Mouse (Mus musculus): ENCODE results near the gene Pip5k1b.
A peak's percentile ranks its signal among the peaks of the same experiment; 100 is the strongest.

The Pip5k1b gene

DNA sequence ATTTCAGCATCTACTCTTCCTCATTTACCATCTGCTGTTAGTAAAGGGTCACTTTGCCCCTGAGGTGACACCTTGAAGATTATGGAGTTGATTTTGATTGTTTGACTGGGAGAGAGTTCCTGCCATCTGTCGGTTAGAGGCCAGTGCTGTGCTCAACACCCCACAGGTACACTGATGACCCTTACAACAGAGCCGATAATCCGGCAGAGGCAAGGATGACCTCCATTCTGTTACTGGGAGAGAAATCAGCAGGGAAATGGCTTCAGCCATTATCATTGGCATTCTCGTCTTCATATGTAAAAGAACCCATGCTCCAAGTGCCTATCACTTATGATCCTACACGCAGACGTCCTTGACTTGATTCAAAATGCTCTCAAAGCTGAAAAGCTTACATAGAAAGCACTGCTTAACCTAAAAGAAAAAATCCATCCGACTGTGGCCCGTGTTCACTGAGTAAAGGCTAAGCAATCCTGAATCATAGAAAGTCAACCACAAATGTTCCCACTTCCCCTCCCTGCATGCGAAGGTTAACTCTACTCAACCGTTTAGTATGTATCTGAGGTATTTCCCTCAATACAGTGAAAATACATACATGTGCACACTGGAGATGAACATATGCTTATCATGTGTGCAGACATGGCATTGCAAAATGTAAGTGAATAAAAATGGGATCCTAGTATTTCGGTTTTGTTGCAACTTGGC lies 146.7 kb downstream of the Pip5k1b start:
- no peak for DNase-seq

DNA sequence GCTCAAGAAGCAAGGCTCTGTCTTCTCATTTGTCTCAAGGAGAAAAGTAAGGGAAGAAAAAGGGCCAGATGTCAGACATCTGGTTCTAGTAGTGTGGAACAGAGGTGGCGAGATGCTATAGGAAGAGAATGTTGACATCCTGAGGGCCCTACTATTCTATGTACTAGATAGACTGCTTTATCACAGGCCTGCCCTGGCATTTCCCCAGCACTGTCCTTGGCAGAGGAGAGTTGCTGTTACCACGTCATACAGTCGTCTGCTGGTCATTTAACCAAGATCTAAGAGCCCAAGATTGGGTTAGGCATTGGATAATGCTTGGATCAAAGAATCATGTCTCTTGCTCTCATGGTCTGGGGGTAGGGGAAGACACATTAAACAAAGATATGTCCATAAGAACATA lies 151.0 kb downstream of the Pip5k1b start:
- DNase-seq = no peak

DNA sequence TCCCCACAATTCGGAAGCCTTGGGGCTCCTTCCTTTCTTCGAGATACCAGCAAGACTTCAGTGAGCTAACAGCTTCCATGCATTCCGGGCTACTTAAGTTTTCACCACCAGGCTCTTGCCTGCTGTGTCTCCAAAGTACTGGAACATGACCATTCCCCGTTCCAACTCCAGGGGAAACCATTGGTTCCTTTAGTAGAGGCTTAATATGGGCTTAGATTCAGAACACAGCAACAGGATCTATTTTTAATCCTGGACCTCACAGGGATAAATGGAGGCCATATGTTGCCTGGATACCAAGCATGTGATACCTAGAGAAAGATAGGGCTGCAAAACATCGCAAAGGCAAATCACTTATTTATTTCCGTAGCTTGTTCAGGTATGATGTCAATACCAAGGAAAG lies 152.4 kb downstream of the Pip5k1b start:
- DNase-seq = no peak

DNA sequence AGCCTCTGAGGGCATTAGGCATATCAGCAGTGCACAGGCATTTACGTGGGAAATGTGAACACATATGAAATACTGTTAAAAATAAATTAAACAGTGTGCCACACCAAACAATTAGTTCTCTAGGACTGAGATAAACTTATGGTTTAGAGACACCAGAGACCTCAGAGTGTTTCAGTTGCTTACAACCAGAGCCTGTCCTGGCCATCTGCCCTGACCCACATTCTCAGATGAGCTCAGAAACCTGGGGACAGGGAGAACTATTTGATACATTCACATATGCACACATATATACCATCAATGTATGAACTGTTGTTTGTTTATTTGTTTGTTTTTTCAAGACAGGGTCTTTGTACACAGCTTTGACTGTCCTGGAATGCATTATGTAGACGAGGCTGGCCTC lies 161.8 kb downstream of the Pip5k1b start:
- no peak for DNase-seq

DNA sequence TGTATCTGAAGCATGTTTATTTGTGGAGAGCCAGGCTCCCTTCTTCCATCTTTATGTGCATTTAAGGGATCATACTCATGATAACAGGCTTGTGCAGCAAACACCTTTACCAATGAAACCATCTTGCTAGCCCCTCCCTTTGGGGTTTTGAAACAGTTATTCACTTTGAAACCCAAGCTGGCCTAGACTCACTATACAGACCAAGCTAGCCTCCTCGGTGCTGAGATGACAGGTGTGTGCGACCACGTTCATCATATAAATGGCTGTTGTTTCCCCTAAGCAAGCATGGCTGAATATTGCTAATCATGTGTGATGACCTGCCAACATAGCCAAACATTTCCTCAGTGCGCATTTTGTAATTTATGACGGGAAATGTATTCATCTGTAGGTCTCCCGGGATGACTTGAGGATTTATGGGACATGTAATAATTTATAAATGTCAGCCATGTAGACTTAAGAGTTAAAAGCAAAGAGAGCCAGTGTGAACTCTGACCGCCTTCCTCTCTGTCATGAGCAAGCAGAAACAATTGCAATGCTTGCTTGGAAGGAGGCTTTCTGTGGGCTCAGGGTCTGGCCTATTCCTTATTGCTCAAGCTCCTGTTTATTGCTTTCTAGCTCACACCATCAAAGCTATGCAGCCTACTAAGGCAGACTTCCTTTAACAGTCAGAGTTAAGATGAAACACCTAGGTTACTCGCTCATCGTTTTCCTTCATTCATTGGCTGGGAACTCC lies 164.0 kb downstream of the Pip5k1b start:
- DNase-seq = no peak

DNA sequence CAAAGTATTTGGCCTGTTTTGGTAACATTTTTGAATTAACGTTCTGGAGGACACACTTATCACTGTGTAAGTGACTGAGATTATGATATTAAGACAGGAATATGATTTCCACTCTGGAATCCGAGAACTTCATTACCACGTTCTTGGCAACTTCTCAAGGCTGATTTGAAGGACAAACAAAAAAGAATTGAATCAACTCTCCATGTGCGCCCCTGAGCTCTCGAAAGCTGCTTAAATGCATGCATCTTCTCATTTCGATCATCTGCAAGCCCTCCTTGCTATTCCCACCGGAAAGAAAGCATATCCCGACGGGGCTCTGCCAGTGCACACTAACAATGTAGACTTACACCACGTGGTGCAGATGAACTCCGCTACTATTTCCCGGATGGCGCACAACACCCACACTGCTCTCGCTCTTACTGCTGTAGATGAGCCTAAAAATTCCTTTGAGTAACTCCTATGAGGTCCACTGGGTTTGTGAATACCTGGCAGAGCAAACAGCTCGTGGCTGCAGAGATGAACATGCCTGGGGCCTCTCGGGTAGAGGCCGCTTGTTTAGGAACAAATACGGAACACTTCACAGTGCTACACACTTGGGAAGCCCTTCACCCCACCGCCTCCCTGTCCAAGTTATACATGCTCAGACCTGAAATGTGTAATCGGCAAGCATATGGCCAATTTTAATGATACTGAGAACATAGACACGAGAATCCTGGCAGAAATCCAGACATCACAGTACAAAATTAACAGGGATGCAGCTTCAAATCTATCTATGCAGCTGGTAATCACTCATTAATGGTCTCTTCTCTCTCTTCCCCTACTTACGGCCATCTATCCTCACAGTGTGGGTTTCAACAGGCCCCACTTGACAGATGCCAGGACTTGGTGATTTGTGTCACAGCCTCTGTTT lies 168.5 kb downstream of the Pip5k1b start:
- DNase-seq = no peak

DNA sequence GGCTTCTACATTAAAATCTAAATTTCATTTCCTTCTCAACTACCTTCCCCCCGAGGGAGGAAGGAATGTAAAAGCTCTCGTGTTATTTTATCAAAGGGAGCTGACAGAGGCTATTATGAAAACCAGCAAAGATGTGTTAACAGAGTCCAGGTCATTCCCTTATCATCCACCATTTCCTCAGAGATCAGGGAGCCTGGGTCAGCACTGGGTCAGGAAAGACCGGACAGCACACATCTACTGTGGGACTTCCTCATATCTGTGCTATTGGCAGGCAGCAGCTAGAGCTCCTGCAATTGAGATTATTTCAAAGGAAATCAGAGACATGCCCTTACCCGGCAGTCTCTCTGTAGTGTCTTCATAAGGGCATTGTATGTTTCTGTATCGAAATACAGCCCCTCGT lies 177.2 kb downstream of the Pip5k1b start:
- DNase-seq = no peak

DNA sequence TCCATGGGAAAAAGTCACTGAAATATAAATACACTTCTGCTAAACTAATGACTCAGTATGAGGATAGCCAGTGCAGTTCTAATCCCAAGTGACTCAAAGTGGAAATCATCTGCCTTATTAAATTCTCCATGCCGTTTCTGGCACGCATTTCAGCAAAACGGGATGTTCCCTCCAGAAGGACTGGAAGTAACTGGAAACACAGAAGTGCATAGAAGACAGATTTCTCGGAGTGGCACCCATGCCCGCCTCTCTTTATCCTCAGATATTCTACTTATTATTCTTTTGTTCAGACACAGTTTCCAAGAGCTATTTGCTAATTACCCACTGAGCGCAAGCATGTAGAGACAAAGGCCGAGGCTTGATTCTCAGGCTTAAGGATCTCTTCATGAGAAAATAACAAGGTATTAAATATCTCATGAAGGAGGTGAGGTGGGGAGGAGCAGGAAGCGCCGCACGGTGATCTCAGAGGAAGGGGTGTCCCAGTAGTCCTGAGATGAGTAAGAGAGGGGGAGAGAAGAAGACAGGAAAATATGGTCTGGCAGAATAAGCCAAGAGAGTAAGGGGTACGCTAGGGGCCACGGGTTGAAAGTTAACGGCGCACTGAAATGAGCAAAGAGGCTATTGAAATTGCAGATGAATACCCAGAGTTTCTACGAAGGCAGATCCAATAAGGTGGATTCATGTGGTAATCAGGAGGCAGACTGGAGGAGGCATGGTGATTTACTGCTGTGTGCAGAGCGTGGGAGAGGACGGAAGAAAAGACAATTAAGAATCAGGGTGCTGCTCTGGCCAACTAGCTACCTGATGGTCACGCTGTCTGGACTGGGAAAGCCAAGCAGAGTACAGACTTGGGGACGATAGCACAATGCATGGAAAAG lies 183.7 kb downstream of the Pip5k1b start:
- DNase-seq = no peak

DNA sequence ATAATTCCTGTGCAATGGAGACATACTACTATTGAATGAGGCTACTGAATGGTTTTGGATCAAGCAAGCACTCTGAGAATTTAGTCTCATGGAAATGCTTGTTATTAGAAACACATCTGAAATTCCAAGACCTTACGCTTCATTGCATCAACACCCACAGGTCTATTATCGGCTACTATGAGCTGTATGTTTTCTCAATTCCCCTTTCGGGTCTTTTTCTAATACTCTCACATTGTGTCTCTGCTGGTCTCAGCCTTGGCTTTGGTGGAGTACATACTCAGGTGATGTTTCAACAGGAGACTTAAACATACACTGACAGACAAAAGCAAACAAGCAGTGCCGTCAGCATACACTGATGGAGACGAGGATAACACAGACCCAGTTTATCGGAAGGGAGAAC lies 187.3 kb downstream of the Pip5k1b start:
- DNase-seq = no peak

DNA sequence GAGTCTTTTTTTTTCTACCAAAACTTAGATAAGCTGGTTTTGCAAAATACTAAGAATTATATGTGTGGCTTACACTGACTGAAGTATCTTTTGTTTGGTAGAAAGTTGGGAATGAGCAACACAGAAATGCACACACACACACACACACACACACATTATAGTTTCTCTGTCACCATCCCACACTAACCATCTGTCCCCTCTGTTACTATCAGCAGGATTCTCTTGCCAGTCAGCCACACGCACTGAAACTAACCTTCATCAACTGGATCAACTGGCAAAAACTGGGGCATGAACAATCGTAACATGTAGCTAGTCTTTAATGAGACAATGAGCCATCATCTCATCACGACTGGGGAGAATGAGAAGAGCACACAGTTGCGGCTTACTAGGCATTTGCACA lies 187.9 kb downstream of the Pip5k1b start:
- DNase-seq = no peak

DNA sequence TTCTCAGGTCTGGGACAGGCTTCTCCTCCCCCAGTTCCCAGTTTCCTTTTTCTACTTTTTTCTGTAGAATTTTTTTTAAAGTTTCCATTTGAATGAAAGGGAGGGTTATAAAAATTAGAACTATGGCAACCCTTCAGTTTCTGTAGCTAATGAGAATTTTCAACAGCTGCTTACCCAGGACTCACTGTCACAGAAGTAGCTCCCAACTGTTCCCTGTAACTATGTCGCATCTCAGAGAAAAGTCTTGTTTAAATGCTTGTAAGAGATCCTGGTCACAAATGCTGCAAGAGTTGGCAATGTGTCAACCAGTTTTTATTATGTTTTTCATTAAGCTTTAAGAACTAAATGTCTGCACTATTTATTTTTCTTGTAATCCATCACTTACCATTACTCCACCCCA lies 188.9 kb downstream of the Pip5k1b start:
- DNase-seq = no peak

DNA sequence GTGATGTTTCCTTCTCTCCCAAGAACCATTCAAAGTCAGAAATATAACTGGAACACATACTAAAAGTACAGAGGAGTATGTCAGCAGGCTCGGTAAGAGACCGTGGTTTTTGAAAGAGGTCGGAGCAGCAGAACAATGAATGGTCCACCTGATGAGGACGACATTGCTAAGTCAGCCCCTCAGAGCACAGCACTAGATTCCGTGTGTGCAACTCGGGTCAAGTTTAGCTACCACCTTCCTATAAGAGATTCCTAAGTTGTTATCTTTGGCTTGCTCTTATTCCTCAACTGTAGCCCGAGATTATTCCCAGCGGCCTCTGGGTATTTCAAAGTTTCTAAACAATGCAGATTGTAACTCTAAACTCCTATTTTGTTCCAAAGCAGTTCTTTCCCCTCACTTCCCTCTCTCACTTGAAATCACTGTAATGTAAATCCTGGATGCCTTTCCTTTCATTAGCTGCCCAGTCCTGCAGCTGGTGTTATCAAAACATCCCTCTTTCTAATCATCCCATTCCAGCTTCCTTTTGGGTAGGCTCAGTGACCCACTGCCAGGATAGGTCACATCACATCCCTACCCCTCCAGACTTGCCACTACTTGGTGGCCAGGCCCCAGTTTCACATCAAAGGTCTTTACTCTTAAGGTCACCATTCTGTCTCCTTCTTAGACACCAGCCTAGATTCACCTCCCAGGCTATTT lies 192.9 kb downstream of the Pip5k1b start:
- no peak for DNase-seq

DNA sequence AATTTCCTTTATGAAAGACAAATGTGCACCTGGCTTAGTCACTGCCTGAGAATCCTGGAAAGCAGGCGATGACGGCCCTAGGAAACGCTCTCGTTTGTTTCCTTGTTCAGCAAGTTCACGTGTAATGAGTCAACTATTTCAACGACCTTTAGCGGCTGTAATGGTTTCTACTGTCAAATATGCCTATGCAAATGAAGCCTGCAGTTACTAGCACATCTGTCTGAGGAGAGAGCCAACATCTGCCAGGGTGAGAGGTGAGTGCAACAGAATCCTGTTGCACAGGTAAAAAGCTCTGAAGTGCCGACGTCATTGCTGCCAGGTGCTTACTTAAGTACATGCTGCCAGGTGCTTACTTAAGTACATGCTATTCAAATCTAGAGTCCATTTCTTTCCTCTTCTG lies 196.4 kb downstream of the Pip5k1b start:
- peak; percentile 28 for DNase-seq

DNA sequence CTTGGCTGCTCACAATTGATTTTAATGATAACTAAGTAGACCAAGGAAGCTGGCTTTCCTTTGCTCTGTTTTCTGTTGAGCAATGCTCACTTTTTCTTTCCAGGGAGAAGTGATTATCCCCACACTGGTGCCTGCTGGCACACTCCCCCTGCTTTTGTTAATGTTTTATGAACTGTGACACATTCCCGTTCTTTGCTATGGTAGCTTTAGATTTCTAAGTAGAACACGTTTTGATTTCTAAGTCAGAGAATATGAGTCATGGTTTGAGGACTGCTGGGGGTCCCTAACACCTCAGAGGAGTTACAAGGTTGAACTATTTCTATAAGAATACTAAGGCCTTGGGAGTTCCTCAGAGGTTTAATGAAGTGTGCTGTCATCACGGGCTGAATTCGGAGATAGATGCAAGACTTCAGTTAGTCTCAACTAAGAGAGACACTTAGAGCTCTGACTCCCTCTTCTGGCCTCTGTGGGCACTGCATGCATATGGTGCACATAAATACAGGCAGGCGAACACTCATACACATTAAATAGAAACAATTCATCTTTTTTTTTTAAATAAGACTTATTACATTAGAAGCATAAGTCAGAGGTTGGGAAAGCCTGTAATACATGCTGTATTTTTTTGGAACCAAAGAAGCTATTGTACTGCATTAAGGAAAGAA lies 203.2 kb downstream of the Pip5k1b start:
- DNase-seq = no peak

DNA sequence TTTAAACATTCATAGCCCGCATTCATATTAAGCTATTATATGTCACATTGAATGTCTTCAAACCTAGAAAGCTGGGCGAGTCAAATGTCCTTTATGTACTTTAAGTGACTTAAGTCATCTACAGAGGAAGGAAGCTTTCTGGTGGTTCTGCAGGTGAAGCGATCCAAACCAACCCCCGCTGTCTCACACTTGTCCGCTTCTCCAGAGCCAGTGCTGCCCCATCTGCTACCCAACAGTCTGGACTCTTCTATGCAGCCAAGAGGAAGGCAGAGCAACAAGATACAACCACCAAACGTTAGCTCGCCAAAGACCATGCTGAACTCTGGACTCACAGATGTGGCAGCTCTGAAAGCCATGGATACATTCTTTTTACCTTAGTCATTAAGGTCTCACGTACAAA lies 211.2 kb downstream of the Pip5k1b start:
- DNase-seq = no peak

DNA sequence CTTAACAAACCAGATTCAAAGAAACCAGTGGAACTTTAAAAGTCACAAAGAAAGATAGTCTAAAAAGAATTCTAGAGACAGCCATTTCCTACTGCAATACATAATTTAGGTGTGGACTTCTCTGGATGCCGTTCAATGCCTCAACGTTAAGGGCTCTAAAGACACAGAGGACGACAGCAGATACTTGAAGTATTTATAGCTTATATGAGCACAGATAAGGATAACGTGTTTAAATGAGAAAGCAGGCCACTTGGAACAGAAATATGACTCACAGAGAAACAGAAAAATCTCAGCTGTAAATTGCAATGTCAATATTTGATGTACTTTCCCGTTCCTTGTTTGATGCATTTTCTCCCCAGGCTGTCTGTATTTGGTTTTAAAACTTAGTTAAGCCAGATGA lies 212.9 kb downstream of the Pip5k1b start:
- no peak for DNase-seq

DNA sequence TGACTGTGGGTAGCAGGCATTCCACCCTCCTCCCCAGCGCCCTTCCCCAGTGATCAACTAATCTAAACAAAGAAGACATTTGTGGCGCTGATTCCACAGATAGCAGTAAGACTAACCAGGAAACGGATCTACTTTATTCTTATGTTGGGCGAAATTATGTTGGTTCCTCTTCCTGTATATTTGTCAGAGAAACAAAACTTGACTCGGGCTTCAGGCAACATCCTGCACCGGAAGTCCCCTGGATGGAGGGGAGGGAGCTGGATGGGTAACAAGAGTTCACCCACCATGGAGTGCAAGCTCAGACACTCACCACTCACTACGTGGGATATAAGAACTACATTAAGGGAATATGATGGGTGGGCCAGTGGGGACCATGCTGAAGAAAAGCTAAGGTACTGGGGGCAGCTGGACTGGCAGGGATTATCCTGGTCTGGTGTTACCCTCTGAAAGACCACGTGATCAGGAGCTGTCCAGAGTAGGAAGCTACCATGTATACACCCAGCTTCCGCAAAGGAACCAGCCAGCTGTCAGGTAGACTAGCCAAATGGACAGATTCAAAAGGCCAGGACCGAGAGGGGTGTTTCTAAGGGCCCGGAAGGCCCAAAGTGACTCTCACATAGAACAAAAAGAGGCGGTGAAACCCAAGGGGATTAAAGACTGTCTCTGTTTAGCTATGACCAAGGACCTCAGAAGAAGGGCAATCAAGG lies 219.1 kb downstream of the Pip5k1b start:
- DNase-seq = no peak

DNA sequence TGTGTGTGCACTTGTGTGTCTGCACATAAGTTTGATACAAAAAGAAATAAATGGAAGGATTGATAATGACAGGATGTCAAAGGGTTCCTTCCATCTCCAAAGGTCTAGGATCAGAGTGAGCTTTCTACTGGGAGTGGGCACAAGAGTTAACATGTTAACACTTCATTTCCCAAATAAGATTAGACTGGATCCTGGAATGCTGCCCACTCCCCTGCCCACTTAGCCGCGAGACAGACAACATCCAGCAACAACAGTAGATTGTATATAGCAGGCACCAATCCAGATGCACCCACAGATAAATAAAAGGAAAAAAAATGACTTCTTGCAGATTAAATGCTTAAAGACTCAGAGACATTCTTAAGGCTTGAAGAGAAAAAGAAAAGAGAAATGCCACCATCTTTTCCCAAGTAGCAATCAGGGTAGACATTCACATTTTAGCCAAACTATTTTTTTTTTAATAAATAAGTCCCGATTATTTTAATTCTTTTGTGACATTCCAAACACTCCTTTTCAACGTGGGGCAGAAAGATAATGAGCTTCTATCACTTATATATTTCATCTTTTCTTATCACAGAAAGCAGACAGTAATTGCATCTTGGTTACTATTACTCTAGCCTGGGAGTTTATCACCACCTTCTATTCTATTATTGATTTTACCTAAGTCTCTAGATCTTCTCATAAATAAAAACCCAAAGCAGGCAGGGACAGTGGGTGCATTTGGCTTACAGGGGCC lies 219.9 kb downstream of the Pip5k1b start:
- no peak for DNase-seq

DNA sequence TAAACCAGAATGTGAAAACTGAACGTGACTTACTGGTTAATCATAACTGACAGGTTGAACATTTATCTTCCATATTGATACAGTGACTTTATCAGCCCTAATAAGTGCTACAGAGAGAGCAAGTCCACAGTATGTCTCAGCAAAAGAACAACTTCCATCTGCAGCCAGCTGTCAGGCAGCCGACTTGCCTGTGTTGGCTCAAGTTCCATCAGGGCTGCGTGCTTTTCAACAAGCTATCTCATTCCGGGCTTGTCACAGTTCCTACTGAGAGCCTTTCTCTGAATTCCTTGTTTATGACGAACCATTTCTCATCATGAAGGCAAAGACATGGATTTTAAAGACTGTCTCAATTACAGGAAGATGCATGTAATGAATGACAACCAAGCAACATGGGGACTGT lies 222.7 kb downstream of the Pip5k1b start:
- no peak for DNase-seq

DNA sequence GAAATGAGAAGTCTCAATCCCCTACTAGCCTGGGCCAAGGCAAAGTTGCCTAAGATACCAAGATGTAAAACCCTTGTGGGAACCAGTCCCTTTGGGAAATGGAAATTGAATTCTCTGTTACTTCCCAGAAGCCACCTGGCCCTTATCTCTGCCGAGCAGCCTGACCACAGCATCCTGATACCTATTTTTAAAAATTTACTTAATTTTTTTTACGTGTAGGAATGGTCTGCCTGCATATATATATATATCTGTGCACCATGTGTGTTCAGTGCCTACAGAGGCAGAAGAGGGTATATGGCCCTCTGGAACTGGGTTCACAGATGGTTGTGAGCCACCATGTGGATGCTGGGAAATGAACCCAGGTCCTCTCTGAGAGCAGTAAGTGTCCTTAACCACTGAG lies 224.4 kb downstream of the Pip5k1b start:
- no peak for DNase-seq
